Mouse (Mus musculus) layer of hippocampus, postnatal 14 days (tissue): ENCODE data around the gene Cwf19l1. TPM values are rescaled to one million over a fixed set of nuclear protein-coding genes. Genes with fewer than 3 reads are reported as not detected.
"Not testable (repeated sequence)": the region's sequence is repeated elsewhere in the genome, so short reads cannot be mapped to it uniquely, and the experiment has no call there.

Experiments used
- DNase-seq, 2 experiments: peaks; one replicate each; pipeline ENCODE4 v3.0.0; 2021 to 2022; ENCODE audit warnings: low spot score in 2 of 2, mixed read lengths in 1 of 2
- long read RNA-seq, 2 experiments: library from polyadenylated mRNA; stranded (forward); transcript quantifications; one replicate each; pipeline ENCODE4 v2.0.0; 2021
- total RNA-seq, 2 experiments: library from RNA; stranded (reverse); gene quantifications; 2 replicates each; pipeline ENCODE4 v1.2.3; 2021

The Cwf19l1 gene
- 10 to 100 TPM; 16.2 to 16.6 TPM for total RNA-seq
- long read RNA-seq, experiment 1, partial matches to known transcripts = 0 of 7 reads
- long read RNA-seq, experiment 1, other reads (novel, unspliced or antisense) = 3 of 7 reads
- long read RNA-seq, experiment 2, transcript Cwf19l1-201 (14 exons, 3,581 nt) = major isoform, 6 of 15 reads
- long read RNA-seq, experiment 2, partial matches to known transcripts = 2 of 15 reads
- long read RNA-seq, experiment 2, other reads (novel, unspliced or antisense) = 7 of 15 reads

GRCm38 (mm10) chr19:44135072-44135959 is at the start of gene Cwf19l1:
TSS of gene Cwf19l1 (minus strand) at chr19:44135876.
- peak; percentile 91 for DNase-seq

- DNase-seq = no peak
Measured at GRCm38 (mm10) chr19:44183968-44184367, 48.3 kb upstream of the Cwf19l1 start.

- DNase-seq = no peak
Measured at GRCm38 (mm10) chr19:44180502-44180901, 44.8 kb upstream of the Cwf19l1 start.

GRCm38 (mm10) chr19:44176741-44177140 is 41.1 kb upstream of the Cwf19l1 start:
- no peak for DNase-seq

DNA sequence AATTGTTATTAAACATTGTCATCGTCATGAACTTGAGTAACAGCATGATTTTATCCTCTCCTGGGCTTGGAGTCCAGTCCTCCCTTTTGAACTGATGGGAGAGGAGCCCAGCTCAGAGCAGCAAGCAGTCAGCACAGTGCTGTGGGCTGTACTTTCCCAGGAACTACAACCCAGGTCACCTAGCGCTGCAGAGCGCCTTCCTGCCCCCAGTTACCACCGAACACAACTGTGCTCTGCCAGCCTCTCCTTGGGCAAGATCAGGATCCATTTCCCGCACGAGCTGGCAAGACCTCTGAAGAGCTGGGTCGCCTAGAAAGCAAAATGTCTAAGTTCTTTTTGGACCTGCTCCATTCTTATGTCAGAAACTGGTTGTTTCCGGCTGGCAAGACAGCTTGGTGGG is 39.2 kb upstream of the Cwf19l1 start:
- no peak for DNase-seq

DNA sequence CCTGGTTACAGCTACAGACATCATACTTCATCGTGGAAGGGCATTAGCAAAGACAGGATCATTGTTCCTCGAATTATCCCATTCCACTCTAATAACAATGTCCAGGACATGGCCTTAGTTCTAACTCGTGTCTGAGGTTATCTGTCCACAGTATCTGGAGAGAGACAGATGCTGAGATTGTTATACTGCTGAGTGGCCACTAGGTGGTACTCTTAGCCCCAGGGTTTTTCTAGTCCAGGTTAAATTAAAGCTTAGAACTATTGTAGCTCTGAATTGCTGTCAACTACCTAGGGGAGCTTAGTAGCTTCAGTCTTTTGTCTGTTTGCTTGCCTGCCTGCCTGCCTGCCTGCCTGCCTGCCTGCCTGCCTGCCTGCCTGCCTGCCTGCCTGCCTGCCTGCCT is 25.8 kb upstream of the Cwf19l1 start:
- DNase-seq = no peak

DNA sequence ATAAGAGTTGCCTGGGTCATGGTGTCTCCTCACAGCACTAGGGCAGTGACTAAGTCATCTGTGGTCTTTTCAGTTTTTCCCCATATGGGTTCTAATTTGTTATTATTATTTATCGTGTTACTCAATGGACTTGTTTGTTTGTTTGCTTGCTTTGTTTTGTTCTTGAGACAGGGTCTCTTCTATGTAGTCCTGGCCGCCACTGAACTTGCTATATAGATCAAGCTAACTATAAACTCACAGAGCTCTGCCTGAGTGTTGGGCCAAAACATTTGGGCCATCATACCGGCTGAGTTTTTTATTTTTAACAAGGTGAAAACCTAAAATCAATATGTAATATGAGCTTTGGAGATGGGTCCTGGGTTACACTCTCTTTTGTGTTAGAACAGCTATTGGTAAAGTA is 23.7 kb upstream of the Cwf19l1 start:
- DNase-seq = no peak

- no peak for DNase-seq
Measured at GRCm38 (mm10) chr19:44157005-44157404, 21.3 kb upstream of the Cwf19l1 start.

DNA sequence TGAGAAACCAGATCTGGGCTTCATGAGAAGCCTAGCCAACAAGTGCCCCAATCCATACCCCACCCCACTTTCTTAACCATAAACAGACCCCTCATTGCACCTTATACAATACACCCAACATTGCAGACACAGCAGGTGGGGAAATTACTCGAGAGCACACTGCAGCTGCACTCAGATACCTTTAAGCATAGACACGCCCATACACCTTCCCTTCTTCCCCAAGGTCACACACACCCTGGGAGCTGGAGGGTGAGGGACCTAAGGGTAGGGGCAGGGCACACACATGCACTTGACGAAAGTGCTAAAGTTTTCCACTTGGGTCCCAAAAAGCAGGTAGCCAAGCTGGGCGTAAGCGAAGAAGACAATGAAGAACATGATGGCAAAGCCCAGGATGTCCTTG is 18.1 kb upstream of the Cwf19l1 start:
- DNase-seq = no peak

DNA sequence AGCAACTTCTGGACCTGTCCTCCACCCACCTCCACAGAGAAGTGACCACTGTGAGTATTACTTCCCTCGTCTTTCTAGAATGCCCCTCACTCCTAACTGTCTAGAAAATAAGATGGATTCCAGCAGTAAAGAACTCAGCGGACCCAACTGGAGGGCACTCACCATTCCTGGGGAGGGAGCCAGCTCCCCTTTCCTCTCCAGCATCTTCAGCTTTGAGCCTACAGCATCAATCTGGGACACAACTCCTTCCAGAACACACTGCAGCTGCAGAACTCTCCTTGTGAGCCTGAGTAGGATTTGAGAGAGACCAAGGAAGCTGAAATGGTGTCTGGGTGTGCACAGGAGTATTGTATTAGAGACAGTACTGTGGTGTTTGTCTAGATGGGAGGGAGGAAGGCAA is 13.3 kb upstream of the Cwf19l1 start:
- no peak for DNase-seq

DNA sequence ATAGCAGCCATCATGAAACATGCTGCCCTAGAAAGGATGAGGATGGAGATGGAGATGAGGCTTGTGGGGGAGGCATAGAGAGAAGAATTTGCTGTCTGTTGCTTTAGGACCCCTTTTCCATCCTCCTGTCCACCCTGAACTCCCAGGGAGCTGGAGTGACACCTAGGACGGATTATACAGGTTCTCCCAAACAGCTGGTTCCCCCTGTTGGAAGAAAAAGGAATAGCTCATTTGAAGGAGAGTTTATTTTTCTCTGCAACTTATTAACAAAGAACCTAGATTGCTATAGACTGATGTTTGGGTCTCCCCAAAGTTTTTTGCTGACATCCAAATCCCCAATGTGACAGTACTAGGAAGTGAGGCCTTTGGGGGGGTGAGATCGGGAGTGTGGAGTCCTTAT is 12.7 kb upstream of the Cwf19l1 start:
- no peak for DNase-seq

DNA sequence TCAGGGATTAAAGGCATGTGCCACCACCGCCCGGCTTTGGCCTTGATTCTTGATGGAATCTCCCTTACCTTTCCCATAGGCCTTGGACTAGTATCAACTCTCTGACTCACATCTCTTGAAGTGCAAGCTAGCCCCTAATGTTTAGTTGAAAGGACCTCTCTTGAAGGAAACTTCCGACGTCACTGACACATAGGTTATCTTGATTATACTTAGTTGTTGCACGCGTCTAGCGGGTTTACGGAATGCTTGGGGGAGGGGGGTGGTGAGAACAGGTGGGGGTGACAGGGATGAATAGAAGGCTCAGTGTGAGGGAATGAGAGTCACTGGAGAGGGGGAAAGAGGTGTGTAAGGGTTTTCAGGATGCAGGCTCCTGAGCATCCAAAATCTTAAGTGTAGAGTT is 11.3 kb upstream of the Cwf19l1 start:
- no peak for DNase-seq

GRCm38 (mm10) chr19:44146568-44146879 is 10.8 kb upstream of the Cwf19l1 start:
- no peak for DNase-seq

DNA sequence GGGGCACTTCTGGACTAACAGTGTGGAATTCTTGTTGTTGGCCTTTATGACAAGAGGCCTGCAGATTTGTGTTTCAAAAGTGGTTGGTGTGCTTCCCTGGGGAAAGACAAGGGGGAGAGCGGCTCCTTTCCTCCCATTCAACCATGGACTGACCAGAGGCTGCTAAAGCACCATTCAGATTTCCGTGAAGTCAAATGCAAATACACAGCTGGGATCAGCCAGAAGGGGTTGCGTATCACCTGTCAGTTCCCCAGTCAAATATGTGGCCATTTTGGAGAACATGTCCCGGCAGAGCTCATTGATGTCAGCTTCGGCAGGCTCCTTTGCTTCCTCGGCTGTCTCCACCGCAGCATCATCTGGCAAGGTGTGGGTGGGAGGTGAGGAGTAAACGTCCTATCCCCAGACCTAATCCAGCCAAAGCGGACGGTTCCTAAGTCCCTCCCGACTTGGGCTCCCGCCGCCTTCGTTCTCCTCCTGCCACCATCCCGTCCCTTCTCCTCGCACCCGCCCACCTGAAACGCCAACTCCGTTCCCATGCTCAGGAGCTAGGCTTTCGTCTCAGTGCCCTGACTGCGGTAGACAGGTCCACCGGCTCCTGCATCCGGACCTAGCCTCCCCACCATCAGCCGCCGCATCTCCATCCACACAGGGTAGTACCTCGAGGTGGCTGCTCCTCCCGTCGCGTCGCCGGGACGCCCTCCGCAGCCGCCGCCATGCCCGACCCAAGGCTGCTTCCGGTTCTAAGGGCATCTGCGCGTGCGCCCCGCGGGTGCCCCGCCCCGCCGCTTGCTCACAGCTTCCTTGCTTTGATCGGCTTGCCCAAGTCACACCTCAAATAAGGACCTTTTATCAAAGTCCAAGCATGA is 10.3 kb upstream of the Cwf19l1 start, which contains the start of gene Bloc1s2:
Gene Bloc1s2 (minus strand): TSS at position 745 of the 866 bp plus-strand sequence.
- peak; percentile 87 to 88 for DNase-seq

- DNase-seq = no peak
Measured at GRCm38 (mm10) chr19:44144366-44144765, 8.7 kb upstream of the Cwf19l1 start.

DNA sequence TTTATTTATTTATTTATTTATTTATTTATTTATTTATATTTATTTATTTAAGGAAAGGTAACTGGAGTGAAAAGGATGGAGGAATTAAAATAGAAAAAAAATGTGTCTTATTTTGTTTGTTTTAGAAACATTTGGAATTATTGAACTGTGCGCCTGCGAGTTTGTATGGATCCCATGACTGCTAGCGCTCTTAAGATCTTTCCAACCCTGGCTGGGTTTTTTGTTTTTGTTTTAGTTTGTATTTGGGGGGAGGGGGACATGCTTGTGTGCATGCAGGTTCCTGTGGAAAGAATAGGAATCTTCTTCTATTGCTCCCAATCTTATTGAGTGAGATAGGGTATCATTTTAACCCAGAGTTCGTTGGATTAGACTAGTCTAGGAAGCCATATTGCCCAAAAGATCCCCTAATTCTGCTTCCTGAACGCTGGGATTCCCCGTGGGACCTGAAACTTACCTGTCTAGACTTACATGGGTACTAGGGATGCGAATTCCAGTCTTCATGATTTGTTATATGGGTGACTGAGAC is 347 bp upstream of the Cwf19l1 start:
- peak in 1 of 2 experiments; percentile 8 for DNase-seq

DNA sequence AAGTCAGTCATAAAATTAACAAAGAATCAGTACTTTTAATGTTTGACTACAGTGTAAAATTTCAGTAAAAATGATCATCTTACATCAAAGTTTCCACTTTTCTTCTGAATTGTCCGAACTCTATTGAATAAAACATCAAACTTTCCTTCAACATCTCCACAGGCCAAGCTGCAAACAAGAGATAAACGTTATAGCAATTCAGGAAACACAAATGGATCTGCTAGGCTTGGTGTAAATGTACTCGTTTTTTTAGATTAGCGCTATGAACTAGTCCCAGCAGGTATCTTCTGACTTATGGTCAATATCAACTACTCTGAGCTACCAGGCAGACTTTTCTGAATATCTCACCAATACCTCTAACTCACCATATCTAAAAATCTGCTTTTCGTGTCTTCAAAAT is 2.8 kb downstream of the Cwf19l1 start:
- no peak for DNase-seq

DNA sequence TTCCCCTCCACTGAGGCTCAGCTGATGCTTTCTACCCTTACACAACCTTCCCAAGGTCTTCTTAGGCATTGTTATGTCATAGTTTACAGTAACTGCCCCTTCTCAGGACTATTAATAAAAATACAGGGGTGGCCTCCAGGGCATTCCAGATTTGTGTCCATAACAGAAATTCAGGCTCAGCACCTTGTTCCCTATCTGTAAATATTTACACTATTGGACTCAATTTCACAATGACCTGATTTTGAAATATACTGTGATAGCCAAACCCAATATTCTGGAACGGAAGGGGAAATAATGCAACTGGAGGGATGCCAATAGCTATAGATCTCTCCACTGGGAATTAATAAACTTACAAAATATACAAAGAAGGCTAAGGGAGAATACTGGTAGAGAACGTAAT is 7.1 kb downstream of the Cwf19l1 start:
- DNase-seq = no peak

- no peak for DNase-seq
Measured at GRCm38 (mm10) chr19:44127729-44128497, 7.8 kb downstream of the Cwf19l1 start.

- DNase-seq = no peak
Measured at GRCm38 (mm10) chr19:44121137-44121536, 14.5 kb downstream of the Cwf19l1 start.

GRCm38 (mm10) chr19:44120686-44121085 is 15.0 kb downstream of the Cwf19l1 start:
- not testable (repeated sequence) for DNase-seq
